Mouse (Mus musculus): ENCODE data around the gene Odf2.
A peak's percentile ranks its signal among the peaks of the same experiment; 100 is the strongest.

Gene Odf2

DNA sequence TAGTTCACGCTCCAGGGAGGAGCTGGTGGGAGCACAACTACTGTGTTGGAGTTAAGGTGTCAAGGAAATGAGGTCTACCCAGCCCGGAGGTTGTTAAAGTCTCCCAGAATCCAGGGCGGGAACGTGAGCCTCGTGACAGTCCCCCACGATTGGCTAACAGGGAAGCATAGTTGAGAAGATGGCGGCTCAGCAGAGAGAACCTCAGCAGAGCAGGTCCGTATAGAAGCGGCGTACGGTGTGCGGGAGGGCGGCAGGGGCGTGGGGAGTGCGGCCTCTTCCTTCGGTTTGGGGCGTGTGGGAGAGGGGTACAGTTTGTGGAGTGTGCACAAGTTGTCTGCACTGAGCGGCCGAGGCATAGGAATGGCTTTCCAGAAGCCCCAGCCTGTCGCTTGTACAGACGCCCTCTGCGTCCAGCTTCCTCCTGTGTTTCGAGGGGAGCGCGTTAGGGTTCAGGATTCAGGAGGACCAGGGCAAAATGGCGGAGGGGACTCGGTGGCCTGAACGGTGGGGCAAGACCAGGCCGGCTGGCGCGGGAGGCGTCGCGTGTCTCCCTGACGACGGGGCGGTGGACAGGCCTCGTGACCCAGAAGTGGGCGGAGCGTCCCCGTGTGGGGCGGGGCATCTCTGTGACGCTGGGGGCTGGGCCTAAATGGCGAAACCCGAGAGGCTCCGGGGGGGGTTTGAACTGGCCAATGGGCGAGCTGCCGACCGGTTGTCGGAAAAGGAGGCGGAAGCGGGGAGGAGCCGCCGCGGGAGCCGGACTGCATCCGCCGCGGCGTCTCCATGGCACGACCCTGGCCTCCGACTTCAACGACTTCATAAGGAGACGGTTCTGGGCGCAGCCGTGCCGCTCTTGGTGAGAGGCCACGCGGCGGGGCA lies at the start of gene Odf2:
TSS of gene Odf2 (plus strand) at position 156 of the 879 bp plus-strand sequence.
- DNase-seq, result peak; percentile 100

- DNase-seq, result no peak
Measured at GRCm38 (mm10) chr2:29839460-29839859, 49.6 kb upstream of the Odf2 start.

DNA sequence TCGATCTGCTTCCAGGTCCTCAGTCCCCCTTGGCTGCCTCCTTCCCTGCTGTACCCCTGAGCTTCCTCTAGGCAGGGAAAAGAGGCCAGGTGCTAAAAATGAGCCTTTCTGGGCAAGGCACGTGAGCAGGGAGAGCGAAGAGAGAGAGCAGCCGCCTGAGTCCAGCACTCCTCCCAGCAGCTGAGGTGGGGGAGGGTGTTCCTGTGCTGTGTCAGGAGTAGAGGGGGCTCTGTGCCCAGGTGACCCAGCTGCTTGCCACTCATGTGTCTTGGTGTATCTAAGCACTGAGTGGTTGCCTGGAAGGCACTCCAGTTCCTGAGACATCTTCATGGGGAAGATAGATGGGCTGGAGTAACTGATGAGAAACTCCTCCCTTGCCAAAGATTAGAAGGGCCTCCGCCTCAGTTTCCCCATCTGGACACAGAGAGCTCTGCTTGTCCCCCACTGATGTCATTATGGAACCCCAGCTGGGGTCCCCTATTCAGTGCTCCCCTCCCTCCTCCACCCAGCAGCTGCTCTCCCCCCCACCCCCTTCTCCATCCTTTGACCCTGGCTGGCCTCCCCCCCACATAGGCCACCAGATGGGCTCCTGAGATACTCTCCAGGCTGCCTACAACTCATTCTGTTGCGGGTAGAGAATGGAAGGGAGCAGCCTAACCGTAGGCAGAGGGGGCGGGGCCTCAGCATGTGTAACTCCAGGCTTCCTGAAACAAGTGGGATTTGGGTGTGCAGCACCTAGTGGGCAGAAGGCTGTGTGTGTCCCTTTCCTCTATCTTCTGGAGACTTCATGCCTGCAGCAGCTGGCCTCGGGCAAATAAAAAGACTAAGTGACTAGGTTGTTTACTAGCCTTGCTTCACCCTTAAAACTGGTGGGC lies 45.6 kb upstream of the Odf2 start:
- no peak for DNase-seq

DNA sequence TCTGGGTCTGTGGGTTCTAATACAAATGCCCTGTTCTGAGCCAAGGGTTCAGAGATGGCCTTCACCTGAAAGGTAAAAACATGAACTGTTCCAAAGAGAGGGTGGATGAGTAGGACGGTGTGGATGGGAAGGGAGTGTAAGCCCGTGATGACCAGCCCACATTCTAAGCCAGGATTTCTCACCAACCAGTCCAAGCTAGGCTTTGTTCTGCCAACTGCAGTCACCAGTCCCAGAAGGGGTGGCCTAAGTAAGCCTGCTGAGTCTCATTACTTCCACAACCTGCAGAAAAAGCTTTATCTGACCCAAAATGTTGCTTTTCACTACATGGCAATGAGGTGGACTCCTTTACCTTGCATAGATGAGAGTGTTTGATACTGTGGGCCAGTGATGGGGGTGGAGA lies 44.9 kb upstream of the Odf2 start:
- no peak for DNase-seq

DNA sequence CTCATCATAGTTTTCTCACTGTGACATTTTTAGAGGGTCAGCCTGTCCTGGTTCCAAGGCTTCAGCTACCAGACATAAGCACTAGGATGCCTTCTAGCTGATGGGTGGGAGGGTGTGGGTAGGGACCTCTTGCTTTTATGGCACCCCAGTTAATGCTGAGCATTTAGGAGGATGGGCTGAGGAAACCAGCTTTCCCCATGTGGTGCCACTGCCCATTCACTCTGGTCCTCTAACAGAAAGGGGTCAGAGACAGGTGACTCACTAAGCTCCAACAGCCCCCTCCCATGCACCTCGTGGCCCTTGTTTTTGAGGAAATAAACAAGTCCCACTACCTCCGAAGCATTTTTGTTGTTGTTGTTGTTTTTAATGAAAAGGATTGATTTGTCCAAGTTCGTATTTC lies 44.4 kb upstream of the Odf2 start:
- no peak for DNase-seq

DNA sequence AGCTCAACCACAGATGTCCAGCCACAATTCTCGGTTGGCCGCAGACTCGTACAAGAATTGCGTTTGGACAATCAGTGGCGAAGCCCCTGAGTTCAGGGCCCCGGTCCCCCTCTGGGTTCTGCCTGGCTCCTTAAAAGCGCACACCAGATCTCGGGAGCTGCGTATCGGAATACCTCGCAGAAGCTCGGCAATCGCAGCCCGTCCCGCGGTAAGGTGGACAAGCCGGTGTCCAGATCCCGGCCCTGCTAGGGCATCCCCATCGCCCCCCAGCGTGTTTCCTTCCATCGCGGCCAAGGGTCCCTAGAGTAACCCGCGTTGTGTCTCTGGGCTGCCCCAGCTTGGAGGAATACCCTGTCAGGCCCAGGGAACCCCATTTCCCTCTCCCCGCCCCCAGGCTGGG lies 43.4 kb upstream of the Odf2 start:
- DNase-seq, result no peak

DNA sequence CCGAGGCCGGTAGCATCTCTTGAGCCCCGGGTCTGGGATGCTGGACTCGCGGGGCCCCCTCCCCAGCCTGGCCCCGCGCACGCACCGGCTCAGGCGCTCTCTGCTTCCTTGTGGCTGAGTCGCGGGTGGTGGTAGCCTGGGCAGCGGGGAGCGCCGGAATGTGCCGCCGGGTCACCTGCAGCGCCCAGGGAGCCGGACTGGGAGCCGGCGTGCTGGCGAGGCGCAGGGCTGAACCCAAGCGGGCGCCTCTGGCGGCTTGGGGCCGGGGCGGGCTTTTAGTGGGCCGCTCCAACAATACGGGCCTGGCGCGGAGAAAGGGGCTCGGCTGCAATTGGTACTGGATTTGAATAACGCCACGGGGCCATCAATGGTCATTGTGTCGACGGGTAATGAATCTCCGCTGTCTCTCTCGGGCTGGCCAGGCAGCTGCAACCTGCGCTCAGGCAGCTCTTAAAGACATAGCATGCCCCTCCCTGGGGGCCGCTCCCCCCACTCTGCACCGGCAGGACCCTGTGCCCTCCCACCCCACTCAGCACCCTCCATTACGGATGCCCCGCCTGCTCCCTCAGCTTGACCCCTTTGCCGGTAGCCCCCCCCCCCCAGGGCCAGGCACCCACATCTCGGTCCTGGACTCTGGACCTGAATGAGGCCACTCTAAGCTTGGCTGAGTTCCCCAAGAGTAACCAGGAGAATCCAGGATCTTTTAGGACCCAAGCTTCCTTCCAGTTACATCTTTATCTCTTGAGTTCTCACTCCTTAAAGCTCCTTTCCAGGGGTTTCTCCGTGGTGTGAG lies 42.8 kb upstream of the Odf2 start:
- no peak for DNase-seq

DNA sequence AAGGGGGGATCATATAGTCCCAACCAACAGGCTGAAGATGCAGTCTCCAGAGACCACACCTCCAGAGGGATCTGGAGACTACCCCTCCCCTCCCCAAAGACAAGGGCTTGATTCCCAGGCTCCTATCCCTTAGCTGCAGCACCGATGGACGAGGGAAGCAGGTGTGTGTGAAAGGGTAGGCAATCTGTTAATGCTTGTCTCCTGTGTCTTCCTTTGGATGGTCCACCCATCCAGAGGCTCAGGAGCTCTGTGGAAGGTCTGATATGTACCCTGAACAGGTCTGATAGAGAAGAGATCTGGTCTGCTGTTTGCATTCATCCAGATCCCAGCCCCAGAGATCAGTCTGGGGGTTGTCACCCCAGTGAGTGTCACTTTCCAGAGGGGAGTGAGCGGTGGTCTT lies 42.1 kb upstream of the Odf2 start:
- no peak for DNase-seq

DNA sequence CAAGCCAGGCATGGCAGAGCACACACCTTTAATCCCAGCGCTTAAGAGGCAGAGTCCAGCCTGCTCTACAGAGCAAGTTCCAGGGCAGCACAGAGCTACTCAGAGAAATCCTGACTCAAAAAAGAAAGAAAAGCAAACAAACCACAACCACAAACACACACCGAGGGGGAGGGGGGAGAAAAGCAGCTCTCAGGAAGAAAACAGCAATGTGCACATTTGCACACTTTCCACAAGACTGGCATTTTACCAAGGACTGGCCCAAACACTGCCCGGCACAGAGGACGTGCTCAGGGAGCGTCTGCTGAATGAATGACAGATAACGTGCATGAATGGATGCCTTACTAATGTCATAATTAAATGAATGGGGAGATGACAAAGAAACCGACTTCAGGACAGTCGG lies 40.0 kb upstream of the Odf2 start:
- DNase-seq, result no peak

- no peak for DNase-seq
Measured at GRCm38 (mm10) chr2:29849841-29850480, 39.1 kb upstream of the Odf2 start.

GRCm38 (mm10) chr2:29852957-29853485 lies 36.0 kb upstream of the Odf2 start:
- DNase-seq, result no peak

- no peak for DNase-seq
Measured at GRCm38 (mm10) chr2:29853736-29854135, 35.3 kb upstream of the Odf2 start.

GRCm38 (mm10) chr2:29855585-29856210 lies 33.3 kb upstream of the Odf2 start:
- no peak for DNase-seq

DNA sequence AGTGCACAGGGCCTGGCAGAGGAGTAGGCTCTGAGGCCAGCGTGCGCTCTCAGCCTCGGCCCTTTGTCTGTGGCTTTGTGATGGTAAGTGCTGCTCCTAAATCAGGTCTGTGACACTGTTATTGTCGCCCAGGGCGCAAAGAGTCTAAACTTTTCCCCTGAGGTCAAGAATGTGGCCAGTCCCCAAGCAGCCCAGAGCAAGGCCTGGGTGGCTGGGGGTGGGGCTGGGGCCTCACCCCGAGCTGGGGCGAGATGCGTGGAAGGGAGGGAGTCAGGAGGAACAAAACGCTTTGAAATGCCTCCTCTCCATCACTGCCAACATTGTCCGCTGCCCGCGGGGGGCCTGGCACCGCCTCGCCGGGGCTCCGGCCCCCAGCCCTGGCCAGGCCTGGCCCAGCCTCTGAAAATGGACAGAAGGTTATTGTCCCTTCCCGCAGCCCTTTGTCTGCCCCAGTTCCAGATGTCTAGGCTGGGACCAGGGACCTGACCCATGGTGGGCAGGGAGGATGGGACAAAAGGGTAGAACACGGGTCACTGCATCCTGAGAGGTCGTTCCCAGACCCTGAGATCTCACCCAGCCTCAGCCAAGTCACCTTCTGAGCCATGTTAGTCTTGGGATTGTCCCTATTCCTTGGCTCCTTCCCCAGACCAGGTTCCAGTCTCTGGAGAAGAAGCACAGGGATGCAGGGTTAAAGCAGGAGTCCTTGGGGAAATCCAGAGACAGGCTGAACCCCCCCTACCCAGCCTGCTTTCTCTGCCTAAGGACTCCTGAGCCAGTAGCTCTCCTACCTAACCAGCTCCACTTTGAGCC lies 32.4 kb upstream of the Odf2 start:
- DNase-seq, result no peak

- no peak for DNase-seq
Measured at GRCm38 (mm10) chr2:29857341-29857740, 31.7 kb upstream of the Odf2 start.

- DNase-seq, result no peak
Measured at GRCm38 (mm10) chr2:29857967-29858366, 31.1 kb upstream of the Odf2 start.

- DNase-seq, result no peak
Measured at GRCm38 (mm10) chr2:29858748-29859473, 30.1 kb upstream of the Odf2 start.

DNA sequence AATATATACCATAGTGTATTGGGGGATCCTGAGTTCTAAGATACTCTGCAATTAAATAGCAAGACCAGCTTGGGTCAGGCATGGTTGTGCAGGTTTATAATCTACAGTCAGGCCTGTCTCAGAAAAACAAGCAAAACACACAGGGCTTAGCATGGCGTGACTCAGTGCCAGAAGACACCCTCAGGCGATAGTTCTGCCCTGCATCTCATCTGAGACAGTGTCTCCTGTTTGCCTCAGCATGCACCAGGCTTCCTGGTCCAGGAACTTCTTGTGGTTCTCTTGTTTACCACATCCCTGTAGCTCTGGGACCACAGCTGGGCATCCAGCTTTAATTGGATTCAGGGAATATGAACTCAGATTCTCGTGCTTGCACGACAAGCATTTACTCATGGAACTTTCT lies 23.9 kb upstream of the Odf2 start:
- no peak for DNase-seq

GRCm38 (mm10) chr2:29868949-29869645 lies 19.9 kb upstream of the Odf2 start, which contains the start of gene Cercam:
Gene Cercam, plus strand, starts transcription at chr2:29869164.
- peak; percentile 85 for DNase-seq
